Mouse (Mus musculus): Measurements from ENCODE around the gene Ctnna3. TPM values are rescaled to one million over a fixed set of nuclear protein-coding genes. Genes with fewer than 3 reads are reported as not detected.

The Ctnna3 gene
- polyA plus RNA-seq, 1 experiment, result 0.17 TPM

DNA sequence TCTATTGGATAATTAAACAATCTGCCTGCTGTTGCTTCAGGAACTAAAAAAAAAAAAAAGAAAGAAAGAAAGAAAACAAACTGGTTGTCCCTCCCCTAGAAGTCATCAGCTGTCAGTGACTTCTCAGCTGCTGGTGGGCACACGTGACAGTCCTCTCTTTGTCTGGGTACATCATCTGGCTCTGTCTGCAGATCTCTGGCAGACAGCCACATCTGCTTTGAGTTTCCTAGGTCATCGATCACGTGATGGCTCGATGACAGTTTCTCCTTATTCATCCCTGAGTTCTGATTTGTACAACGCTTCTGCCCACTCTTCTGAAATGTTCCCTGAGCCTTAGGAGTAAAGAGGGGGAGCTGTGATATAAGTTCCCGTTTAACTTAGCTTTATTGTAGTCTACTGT lies 352.1 kb downstream of the Ctnna3 start:
- H3K27me3 ChIP-seq (ENCODE audit: control insufficient read depth, insufficient read depth, insufficient read length), result no peaks in the 10 kb centered on the region
- H3K4me2 ChIP-seq (ENCODE audit: low read depth), result no peak overlapping the region
- peak in 1 of 3 experiments; percentile 11 for TF ChIP-seq MYOD1 (IDR thresholded peaks at IDR 0.05; ENCODE audit: control insufficient read depth in 1 of 3, insufficient read length in 2 of 3, low read depth in 2 of 3)
- no peak for TF ChIP-seq E2F4 (IDR thresholded peaks at IDR 0.05; ENCODE audit: insufficient read depth)
- no peak for TF ChIP-seq SRF (IDR thresholded peaks at IDR 0.05; ENCODE audit: control insufficient read depth, insufficient read length, low read depth)
- TF ChIP-seq POLR2AphosphoS2 (IDR thresholded peaks at IDR 0.05; ENCODE audit: insufficient read length, low read depth), result no peak
- TF ChIP-seq POLR2A (IDR thresholded peaks at IDR 0.05; ENCODE audit: insufficient read length, low read depth), result no peak
- peak in 1 of 3 experiments; percentile 6 for TF ChIP-seq MYOG (IDR thresholded peaks at IDR 0.05; ENCODE audit: control insufficient read depth in 1 of 3, insufficient read depth in 1 of 3, insufficient read length in 2 of 3, low read depth in 2 of 3)
- no peak for TF ChIP-seq TCF3 (IDR thresholded peaks at IDR 0.05; ENCODE audit: insufficient read length, low read depth)
- no peak for TF ChIP-seq TCF12 (IDR thresholded peaks at IDR 0.05; ENCODE audit: insufficient read depth, poor library complexity, severe bottlenecking)
- TF ChIP-seq CEBPB (IDR thresholded peaks at IDR 0.05; ENCODE audit: insufficient read depth, poor library complexity, severe bottlenecking), result no peak
- TF ChIP-seq MAX (IDR thresholded peaks at IDR 0.05; ENCODE audit: low read depth), result no peak
- TF ChIP-seq USF1 (IDR thresholded peaks at IDR 0.05; ENCODE audit: low read depth), result peak; percentile 56
- no peak for TF ChIP-seq REST (IDR thresholded peaks at IDR 0.05; ENCODE audit: insufficient read depth, insufficient read length)

DNA sequence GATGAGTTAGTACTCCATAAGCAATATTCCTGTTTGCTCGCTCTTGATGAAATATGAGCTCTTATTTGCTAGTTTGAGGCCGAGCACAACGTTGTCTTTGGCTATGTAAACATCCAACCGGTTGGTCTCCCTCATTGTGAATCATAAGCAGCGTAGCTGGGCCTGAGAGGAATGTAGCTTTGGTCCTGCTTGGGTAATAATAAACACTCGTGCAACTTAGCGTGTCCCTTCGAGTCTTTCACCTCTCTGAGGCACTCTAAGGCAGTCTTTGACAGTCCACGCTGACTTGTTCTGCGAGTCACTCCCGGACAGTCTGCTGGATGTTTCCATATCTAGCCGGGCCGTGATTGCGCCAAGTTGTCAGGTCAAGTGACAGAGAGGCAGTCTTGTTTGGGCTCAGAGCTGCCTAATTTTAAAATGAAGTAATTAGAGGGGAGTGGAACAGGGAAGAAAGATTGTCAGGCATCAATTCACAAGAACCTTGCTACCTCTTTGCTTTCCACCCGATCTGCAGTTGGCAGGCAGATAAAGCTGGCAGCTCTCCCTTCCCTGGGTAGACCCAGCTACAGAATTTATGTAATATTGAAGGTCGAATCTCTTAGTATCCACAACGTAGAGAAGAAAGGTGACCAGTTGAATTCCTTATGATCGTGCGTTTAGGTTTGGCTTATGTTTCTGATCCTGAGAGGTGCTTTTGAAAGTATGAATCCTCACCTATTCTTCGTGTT lies 355.1 kb downstream of the Ctnna3 start:
- no peak overlapping the region for H3ac ChIP-seq (ENCODE audit: control insufficient read depth, insufficient read length)
- TF ChIP-seq POLR2A (IDR thresholded peaks at IDR 0.05; ENCODE audit: insufficient read length, low read depth) (no peak), MYOD1 (IDR thresholded peaks at IDR 0.05; ENCODE audit: control insufficient read depth in 1 of 3, insufficient read length in 2 of 3, low read depth in 2 of 3) (no peak), MYOG (IDR thresholded peaks at IDR 0.05; ENCODE audit: control insufficient read depth in 1 of 3, insufficient read depth in 1 of 3, insufficient read length in 2 of 3, low read depth in 2 of 3) (no peak), TCF12 (IDR thresholded peaks at IDR 0.05; ENCODE audit: insufficient read depth, poor library complexity, severe bottlenecking) (no peak), POLR2AphosphoS2 (IDR thresholded peaks at IDR 0.05; ENCODE audit: insufficient read length, low read depth) (no peak), USF1 (IDR thresholded peaks at IDR 0.05; ENCODE audit: low read depth) (no peak), MAX (IDR thresholded peaks at IDR 0.05; ENCODE audit: low read depth) (no peak), REST (IDR thresholded peaks at IDR 0.05; ENCODE audit: insufficient read depth, insufficient read length) (no peak), CEBPB (IDR thresholded peaks at IDR 0.05; ENCODE audit: insufficient read depth, poor library complexity, severe bottlenecking) (no peak), E2F4 (IDR thresholded peaks at IDR 0.05; ENCODE audit: insufficient read depth) (no peak)
- H3K36me3 ChIP-seq (ENCODE audit: control insufficient read depth, insufficient read depth), result no peaks in the 10 kb centered on the region
- no peak overlapping the region for H3K4me3 ChIP-seq
- H3K4me2 ChIP-seq (ENCODE audit: low read depth), result no peak overlapping the region
- H3K27me3 ChIP-seq (ENCODE audit: control insufficient read depth, insufficient read depth, insufficient read length), result no peaks in the 10 kb centered on the region
- H3K79me2 ChIP-seq (ENCODE audit: control insufficient read depth, insufficient read depth), result no peaks in the 10 kb centered on the region

More for the DNA sequence above, 352.1 kb downstream of the Ctnna3 start:
- H3ac ChIP-seq (ENCODE audit: control insufficient read depth, insufficient read length), result no peak overlapping the region
- no peaks in the 10 kb centered on the region for H3K36me3 ChIP-seq (ENCODE audit: control insufficient read depth, insufficient read depth)
- no peak overlapping the region for H3K4me3 ChIP-seq
- H3K79me2 ChIP-seq (ENCODE audit: control insufficient read depth, insufficient read depth), result no peaks in the 10 kb centered on the region

- TF ChIP-seq POLR2AphosphoS2 (IDR thresholded peaks at IDR 0.05; ENCODE audit: insufficient read length, low read depth) (no peak), MYOG (IDR thresholded peaks at IDR 0.05; ENCODE audit: control insufficient read depth in 1 of 3, insufficient read depth in 1 of 3, insufficient read length in 2 of 3, low read depth in 2 of 3) (no peak), SRF (IDR thresholded peaks at IDR 0.05; ENCODE audit: control insufficient read depth, insufficient read length, low read depth) (no peak), USF1 (IDR thresholded peaks at IDR 0.05; ENCODE audit: low read depth) (no peak), TCF3 (IDR thresholded peaks at IDR 0.05; ENCODE audit: insufficient read length, low read depth) (no peak), REST (IDR thresholded peaks at IDR 0.05; ENCODE audit: insufficient read depth, insufficient read length) (no peak), CEBPB (IDR thresholded peaks at IDR 0.05; ENCODE audit: insufficient read depth, poor library complexity, severe bottlenecking) (no peak), TCF12 (IDR thresholded peaks at IDR 0.05; ENCODE audit: insufficient read depth, poor library complexity, severe bottlenecking) (no peak), E2F4 (IDR thresholded peaks at IDR 0.05; ENCODE audit: insufficient read depth) (no peak), MYOD1 (IDR thresholded peaks at IDR 0.05; ENCODE audit: control insufficient read depth in 1 of 3, insufficient read length in 2 of 3, low read depth in 2 of 3) (no peak), POLR2A (IDR thresholded peaks at IDR 0.05; ENCODE audit: insufficient read length, low read depth) (no peak), MAX (IDR thresholded peaks at IDR 0.05; ENCODE audit: low read depth) (no peak)
- Histone ChIP-seq H3ac (ENCODE audit: control insufficient read depth, insufficient read length) (no peak overlapping the region), H3K79me2 (ENCODE audit: control insufficient read depth, insufficient read depth) (no peaks in the 10 kb centered on the region), H3K27me3 (ENCODE audit: control insufficient read depth, insufficient read depth, insufficient read length) (no peaks in the 10 kb centered on the region), H3K36me3 (ENCODE audit: control insufficient read depth, insufficient read depth) (no peaks in the 10 kb centered on the region), H3K4me2 (ENCODE audit: low read depth) (no peak overlapping the region), H3K4me3 (no peak overlapping the region)
These were observed 356.5 kb downstream of the Ctnna3 start for GRCm38 (mm10) chr10:63786390-63786789.

DNA sequence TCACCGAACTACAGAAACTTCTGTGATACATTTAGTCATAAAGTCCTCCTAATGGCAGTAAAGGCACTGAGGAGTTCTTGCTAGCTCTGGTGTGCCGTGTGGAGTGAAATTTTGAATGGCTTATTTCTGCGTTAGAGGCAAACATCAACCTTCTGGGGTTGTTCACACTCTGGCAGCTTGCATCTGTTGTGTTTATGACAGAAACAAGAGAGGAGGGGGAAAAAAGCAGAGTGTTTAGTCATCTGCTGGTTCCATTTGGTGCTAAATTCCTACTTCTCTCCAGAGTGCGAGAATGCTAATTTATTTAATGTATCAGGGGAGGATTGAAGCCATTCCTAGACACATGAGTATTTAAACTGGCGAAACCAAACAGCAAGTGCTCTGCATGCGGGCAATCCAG lies 374.0 kb downstream of the Ctnna3 start:
- H3K79me2 ChIP-seq (ENCODE audit: control insufficient read depth, insufficient read depth), result no peaks in the 10 kb centered on the region
- H3K4me2 ChIP-seq (ENCODE audit: low read depth), result no peak overlapping the region
- no peak overlapping the region for H3K4me3 ChIP-seq
- H3K27me3 ChIP-seq (ENCODE audit: control insufficient read depth, insufficient read depth, insufficient read length), result no peaks in the 10 kb centered on the region
- TF ChIP-seq REST (IDR thresholded peaks at IDR 0.05; ENCODE audit: insufficient read depth, insufficient read length) (no peak), CEBPB (IDR thresholded peaks at IDR 0.05; ENCODE audit: insufficient read depth, poor library complexity, severe bottlenecking) (no peak), POLR2AphosphoS2 (IDR thresholded peaks at IDR 0.05; ENCODE audit: insufficient read length, low read depth) (no peak), SRF (IDR thresholded peaks at IDR 0.05; ENCODE audit: control insufficient read depth, insufficient read length, low read depth) (no peak), MYOD1 (IDR thresholded peaks at IDR 0.05; ENCODE audit: control insufficient read depth in 1 of 3, insufficient read length in 2 of 3, low read depth in 2 of 3) (no peak), MYOG (IDR thresholded peaks at IDR 0.05; ENCODE audit: control insufficient read depth in 1 of 3, insufficient read depth in 1 of 3, insufficient read length in 2 of 3, low read depth in 2 of 3) (no peak), POLR2A (IDR thresholded peaks at IDR 0.05; ENCODE audit: insufficient read length, low read depth) (no peak), MAX (IDR thresholded peaks at IDR 0.05; ENCODE audit: low read depth) (no peak), TCF12 (IDR thresholded peaks at IDR 0.05; ENCODE audit: insufficient read depth, poor library complexity, severe bottlenecking) (no peak), E2F4 (IDR thresholded peaks at IDR 0.05; ENCODE audit: insufficient read depth) (no peak), TCF3 (IDR thresholded peaks at IDR 0.05; ENCODE audit: insufficient read length, low read depth) (no peak), USF1 (IDR thresholded peaks at IDR 0.05; ENCODE audit: low read depth) (no peak)
- H3ac ChIP-seq (ENCODE audit: control insufficient read depth, insufficient read length), result no peak overlapping the region
- H3K36me3 ChIP-seq (ENCODE audit: control insufficient read depth, insufficient read depth), result no peaks in the 10 kb centered on the region

Data from myocyte (in vitro differentiated cells).